Mouse (Mus musculus): ENCODE measurements around the gene Glrx5. TPM values are rescaled to one million over a fixed set of nuclear protein-coding genes. Genes with fewer than 3 reads are reported as not detected.

Glrx5 gene
- polyA plus RNA-seq, 1 experiment from 2014 or later = 349 TPM

DNA sequence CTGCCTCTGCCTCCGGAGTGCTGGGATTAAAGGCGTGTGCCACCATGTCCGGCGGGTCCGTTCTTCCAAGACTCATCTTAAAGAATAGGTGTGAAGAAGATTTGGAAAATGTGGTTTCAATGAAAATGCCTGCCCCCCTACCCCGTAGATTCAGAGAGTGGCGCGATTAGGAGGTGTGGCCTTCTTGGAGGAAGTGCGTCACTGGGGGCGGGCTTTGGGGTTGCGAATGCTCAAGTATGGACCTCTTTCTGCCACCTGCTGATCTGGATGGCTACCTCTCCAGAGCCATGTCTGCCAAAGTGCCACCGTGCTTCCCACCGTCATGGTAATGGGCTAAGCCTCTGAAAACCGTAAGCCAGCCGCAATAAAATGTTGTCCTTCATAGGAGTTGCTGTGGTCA is 21.6 kb downstream of the Glrx5 start:
- H3K9me3 ChIP-seq (ENCODE audit: low read length) = no peaks in the 10 kb centered on the region
- no peak for DNase-seq
- 0 out of 2 replicates have a peak, but pooled peaks cover 7% of the 10 kb centered on the region for H3K4me1 ChIP-seq (ENCODE audit: insufficient read depth)
- TF ChIP-seq EP300 (IDR thresholded peaks at IDR 0.05; ENCODE audit: low read depth) (no peak), CTCF (IDR thresholded peaks at IDR 0.05; ENCODE audit: low read depth) (no peak)
- ATAC-seq = no peak
- no peak overlapping the region for H3K27ac ChIP-seq (ENCODE audit: low read depth)
- 92% methylated on average over 15 of the region's 15 CpGs for WGBS (ENCODE audit: insufficient replicate concordance)
- H3K4me3 ChIP-seq (ENCODE audit: low read depth, low read length) = no peak overlapping the region
- no peaks in the 10 kb centered on the region for H3K36me3 ChIP-seq (replicated peaks; ENCODE audit: insufficient read depth, low read length)
- no peak overlapping the region for H3K4me2 ChIP-seq (ENCODE audit: low read depth, low read length)
- H3K9ac ChIP-seq (replicated peaks) = no peak overlapping the region
- no peaks in the 10 kb centered on the region for H3K27me3 ChIP-seq (ENCODE audit: insufficient read depth, low read length)

DNA sequence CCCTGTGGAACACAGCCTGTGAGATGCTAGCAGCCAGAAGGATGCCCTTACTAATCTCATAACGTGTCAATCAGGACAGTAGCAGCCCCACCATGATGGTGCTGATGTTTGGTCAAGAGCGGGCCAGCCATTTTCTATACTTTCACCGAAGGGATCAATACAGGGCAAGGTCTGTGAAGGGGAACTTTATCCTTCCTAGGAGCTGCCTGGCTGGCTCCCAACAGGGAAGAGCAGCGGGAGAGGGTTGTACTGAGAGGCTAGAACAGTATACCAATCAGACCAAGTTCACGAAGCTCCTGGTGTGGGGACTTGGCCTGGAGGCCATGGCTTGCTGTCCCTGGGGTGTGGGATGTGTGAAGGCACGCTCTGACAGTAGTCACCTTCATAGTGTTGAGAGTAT is 22.8 kb downstream of the Glrx5 start:
- Histone ChIP-seq H3K4me3 (ENCODE audit: low read depth, low read length) (no peak overlapping the region), H3K4me1 (ENCODE audit: insufficient read depth) (0 out of 2 replicates have a peak, but pooled peaks cover 7% of the 10 kb centered on the region), H3K27me3 (ENCODE audit: insufficient read depth, low read length) (no peaks in the 10 kb centered on the region), H3K27ac (ENCODE audit: low read depth) (no peak overlapping the region), H3K9ac (replicated peaks) (no peak overlapping the region), H3K4me2 (ENCODE audit: low read depth, low read length) (no peak overlapping the region), H3K9me3 (ENCODE audit: low read length) (no peaks in the 10 kb centered on the region), H3K36me3 (replicated peaks; ENCODE audit: insufficient read depth, low read length) (no peaks in the 10 kb centered on the region)
- peak; percentile 76 for ATAC-seq
- WGBS (ENCODE audit: insufficient replicate concordance) = 76% methylated on average over 6 of the region's 6 CpGs
- TF ChIP-seq CTCF (IDR thresholded peaks at IDR 0.05; ENCODE audit: low read depth) = no peak
- DNase-seq = no peak

DNA sequence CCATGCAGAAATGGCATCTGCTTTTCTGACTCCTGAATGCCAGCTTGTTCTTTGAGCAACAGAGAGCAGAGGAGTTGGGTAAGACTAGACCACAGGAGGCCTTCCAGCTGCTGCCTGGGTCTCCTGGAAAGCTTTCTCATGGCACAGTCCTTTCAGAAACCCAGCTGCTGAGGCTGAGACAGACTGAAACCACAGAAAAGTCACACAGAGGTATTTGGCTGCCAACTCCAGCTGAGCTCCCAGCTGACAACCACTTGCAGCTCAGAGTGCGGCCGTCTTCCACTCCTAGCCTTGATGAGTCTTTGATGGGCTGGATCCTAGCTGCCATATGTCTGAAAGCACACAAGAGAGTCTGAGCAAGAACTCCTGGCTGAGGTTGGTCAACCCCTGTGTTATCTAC is 27.5 kb downstream of the Glrx5 start:
- Histone ChIP-seq H3K4me2 (ENCODE audit: low read depth, low read length) (no peak overlapping the region), H3K4me1 (ENCODE audit: insufficient read depth) (0 out of 2 replicates have a peak, but pooled peaks cover 5% of the 10 kb centered on the region), H3K36me3 (replicated peaks; ENCODE audit: insufficient read depth, low read length) (no peaks in the 10 kb centered on the region), H3K4me3 (ENCODE audit: low read depth, low read length) (no peak overlapping the region), H3K9ac (replicated peaks) (no peak overlapping the region), H3K27ac (ENCODE audit: low read depth) (no peak overlapping the region), H3K9me3 (ENCODE audit: low read length) (no peaks in the 10 kb centered on the region), H3K27me3 (ENCODE audit: insufficient read depth, low read length) (no peaks in the 10 kb centered on the region)
- DNase-seq = no peak
- no peak for TF ChIP-seq EP300 (IDR thresholded peaks at IDR 0.05; ENCODE audit: low read depth)
- no peak for TF ChIP-seq CTCF (IDR thresholded peaks at IDR 0.05; ENCODE audit: low read depth)
- 79% methylated on average over 2 of the region's 2 CpGs for WGBS (ENCODE audit: insufficient replicate concordance)
- ATAC-seq = no peak

DNA sequence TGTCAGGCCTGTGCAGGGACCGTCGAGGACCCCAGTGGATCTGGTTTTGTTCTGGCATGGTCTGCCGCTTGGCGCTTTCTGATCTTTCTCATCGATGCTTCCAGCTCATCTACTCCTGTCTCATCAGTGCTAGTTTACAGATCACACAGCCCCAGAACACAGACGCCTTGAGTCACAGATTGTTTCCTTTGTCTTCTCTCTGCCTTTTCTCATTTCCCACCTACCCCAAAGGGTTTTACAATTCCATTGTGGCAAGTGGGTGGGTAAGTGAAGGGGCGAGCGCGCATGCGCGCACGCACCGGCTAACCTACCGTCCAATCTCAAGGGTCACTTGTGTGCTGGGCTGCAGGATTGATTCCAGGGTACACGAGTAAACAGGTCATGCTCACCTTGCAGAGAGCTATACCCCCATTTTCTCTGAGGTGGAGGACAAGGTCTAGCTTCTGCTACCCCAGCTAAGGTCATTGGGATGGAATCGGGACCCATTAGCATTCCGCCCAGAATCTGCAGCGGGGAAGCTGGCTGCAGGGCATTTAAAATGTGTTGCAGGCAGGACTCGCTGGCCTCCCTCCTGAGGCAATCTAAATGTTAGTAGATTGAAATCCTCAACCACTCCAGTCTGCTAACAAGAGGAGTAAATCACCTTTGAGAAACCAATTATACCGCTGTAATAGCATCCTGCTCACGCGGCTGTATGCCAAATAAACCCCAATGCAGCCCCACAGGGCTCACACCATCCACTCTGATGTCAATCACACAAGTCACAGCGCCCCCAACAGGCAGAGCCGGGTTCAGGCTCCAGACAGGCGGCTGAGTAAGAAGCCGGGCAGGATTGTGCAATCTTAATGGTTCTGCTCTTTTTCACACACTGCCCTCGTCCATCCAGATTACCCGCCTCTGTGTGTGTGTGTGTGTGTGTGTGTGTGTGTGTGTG is 31.0 kb downstream of the Glrx5 start:
- Histone ChIP-seq H3K4me2 (ENCODE audit: low read depth, low read length) (no peak overlapping the region), H3K36me3 (replicated peaks; ENCODE audit: insufficient read depth, low read length) (no peaks in the 10 kb centered on the region), H3K9ac (replicated peaks) (no peak overlapping the region), H3K4me1 (ENCODE audit: insufficient read depth) (0 out of 2 replicates have a peak, but pooled peaks cover 3% of the 10 kb centered on the region), H3K27me3 (ENCODE audit: insufficient read depth, low read length) (no peaks in the 10 kb centered on the region), H3K27ac (ENCODE audit: low read depth) (no peak overlapping the region), H3K4me3 (ENCODE audit: low read depth, low read length) (no peak overlapping the region), H3K9me3 (ENCODE audit: low read length) (no peaks in the 10 kb centered on the region)
- peak; percentile 43 for TF ChIP-seq CTCF (IDR thresholded peaks at IDR 0.05; ENCODE audit: low read depth)
- no peak for TF ChIP-seq EP300 (IDR thresholded peaks at IDR 0.05; ENCODE audit: low read depth)
- DNase-seq (peak; percentile 50), ATAC-seq (peak; percentile 77)
- WGBS (ENCODE audit: insufficient replicate concordance) = 57% methylated on average over 28 of the region's 28 CpGs

DNA sequence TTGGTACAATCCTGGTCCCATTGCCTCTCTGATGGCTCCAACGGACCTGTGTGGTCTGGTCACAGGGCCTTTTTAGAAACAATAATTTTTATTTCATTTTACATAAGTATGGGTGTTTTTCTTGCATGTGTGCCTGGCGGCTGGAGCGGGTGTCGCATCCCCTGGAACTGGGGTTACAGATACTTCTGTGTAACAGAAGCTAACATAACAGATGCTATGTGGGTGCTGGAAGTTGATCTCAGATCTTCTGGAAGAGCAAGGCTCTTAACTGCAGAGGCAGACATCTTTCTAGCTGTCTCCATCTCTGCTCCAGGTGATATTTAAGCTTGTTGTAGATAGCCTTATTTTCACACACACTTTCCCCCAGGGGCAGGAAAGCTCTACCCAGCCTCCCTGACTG is 31.7 kb downstream of the Glrx5 start:
- no peak overlapping the region for H3K4me3 ChIP-seq (ENCODE audit: low read depth, low read length)
- H3K4me2 ChIP-seq (ENCODE audit: low read depth, low read length) = no peak overlapping the region
- no peak overlapping the region for H3K9ac ChIP-seq (replicated peaks)
- no peaks in the 10 kb centered on the region for H3K9me3 ChIP-seq (ENCODE audit: low read length)
- TF ChIP-seq EP300 (IDR thresholded peaks at IDR 0.05; ENCODE audit: low read depth) = no peak
- no peak for TF ChIP-seq CTCF (IDR thresholded peaks at IDR 0.05; ENCODE audit: low read depth)
- ATAC-seq (no peak), DNase-seq (no peak)
- no peaks in the 10 kb centered on the region for H3K36me3 ChIP-seq (replicated peaks; ENCODE audit: insufficient read depth, low read length)
- H3K27ac ChIP-seq (ENCODE audit: low read depth) = no peak overlapping the region
- 76% methylated on average over 4 of the region's 4 CpGs for whole genome bisulfite sequencing (ENCODE audit: insufficient replicate concordance)
- H3K27me3 ChIP-seq (ENCODE audit: insufficient read depth, low read length) = no peaks in the 10 kb centered on the region
- H3K4me1 ChIP-seq (ENCODE audit: insufficient read depth) = 0 out of 2 replicates have a peak, but pooled peaks cover 3% of the 10 kb centered on the region

DNA sequence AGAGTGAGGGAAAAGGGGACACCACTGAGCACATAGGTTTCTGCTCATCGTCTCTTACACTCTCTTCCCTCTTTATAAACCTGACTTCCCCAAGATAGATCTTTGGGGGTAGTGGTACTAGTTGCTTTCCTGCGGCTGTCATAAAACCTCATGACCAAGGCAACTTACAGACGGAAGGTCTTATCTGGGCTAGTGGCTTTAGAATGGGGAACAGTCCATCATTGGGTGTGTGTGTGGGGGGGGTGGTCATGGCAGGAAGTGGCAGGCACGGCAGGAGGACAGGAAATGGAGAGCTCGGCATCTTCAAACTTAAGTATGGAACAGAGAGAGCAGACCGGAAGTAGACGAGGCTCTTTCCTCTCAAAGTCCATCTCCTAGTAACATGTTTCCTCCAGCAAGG is 32.6 kb downstream of the Glrx5 start:
- Histone ChIP-seq H3K27ac (ENCODE audit: low read depth) (no peak overlapping the region), H3K4me2 (ENCODE audit: low read depth, low read length) (no peak overlapping the region), H3K9me3 (ENCODE audit: low read length) (no peaks in the 10 kb centered on the region), H3K36me3 (replicated peaks; ENCODE audit: insufficient read depth, low read length) (no peaks in the 10 kb centered on the region), H3K27me3 (ENCODE audit: insufficient read depth, low read length) (no peaks in the 10 kb centered on the region), H3K4me1 (ENCODE audit: insufficient read depth) (0 out of 2 replicates have a peak, but pooled peaks cover 3% of the 10 kb centered on the region), H3K4me3 (ENCODE audit: low read depth, low read length) (no peak overlapping the region), H3K9ac (replicated peaks) (no peak overlapping the region)
- no peak for DNase-seq
- no peak for ATAC-seq
- WGBS (ENCODE audit: insufficient replicate concordance) = 40% methylated on average over 7 of the region's 7 CpGs
- TF ChIP-seq EP300 (IDR thresholded peaks at IDR 0.05; ENCODE audit: low read depth) = no peak
- TF ChIP-seq CTCF (IDR thresholded peaks at IDR 0.05; ENCODE audit: low read depth) = no peak

Measured in liver, postnatal 0 days (tissue).